20 mouse cellular contexts compared by ENCODE assay signal in genomic region chr2:70622244-70622643, GRCm38 (mm10). TPM values are rescaled to one million over a fixed set of nuclear protein-coding genes. Genes with fewer than 3 reads are reported as not detected.
"Had no signal": no experiment of that assay in that cellular context is flagged by ENCODE, and none has a peak within 500 bp of the region (broad histone marks: within the 10 kb centered on the region; RNA-seq: fewer than 3 reads in every experiment).

No protein-coding gene starts in this region.

- H3K4me3 ChIP-seq: limb, embryonic 10.5 days; limb, embryonic 13.5 days; liver, embryonic 12.5 days; liver, embryonic 15.5 days; lung, embryonic 15.5 days; midbrain, embryonic 12.5 days; midbrain, embryonic 15.5 days; neural tube, embryonic 13.5 days had no signal

- H3K36me3 ChIP-seq: limb, embryonic 10.5 days; limb, embryonic 13.5 days; liver, embryonic 12.5 days; liver, embryonic 15.5 days; lung, embryonic 15.5 days; midbrain, embryonic 12.5 days; midbrain, embryonic 15.5 days; neural tube, embryonic 13.5 days had no signal

- H3K27me3 ChIP-seq: liver, embryonic 12.5 days; liver, embryonic 15.5 days; lung, embryonic 15.5 days; midbrain, embryonic 12.5 days; midbrain, embryonic 15.5 days; neural tube, embryonic 13.5 days had no signal

- H3K4me1 ChIP-seq: limb, embryonic 10.5 days; liver, embryonic 12.5 days; liver, embryonic 15.5 days; lung, embryonic 15.5 days; midbrain, embryonic 12.5 days; midbrain, embryonic 15.5 days; neural tube, embryonic 13.5 days had no signal

- DNase-seq: kidney, adult 11 months; kidney, adult 9 months; kidney, postnatal 14 days; kidney, postnatal 4 days; liver; lung, adult 18-20 months; lung, postnatal 10 days; lung, postnatal 36 days; thymus, adult 18-20 months; thymus, postnatal 36 days had no signal

- ATAC-seq: liver, embryonic 12.5 days; midbrain, embryonic 15.5 days had no signal

- H3K27ac ChIP-seq: limb, embryonic 10.5 days; limb, embryonic 13.5 days; liver, embryonic 12.5 days; liver, embryonic 15.5 days; lung, embryonic 15.5 days; midbrain, embryonic 12.5 days; midbrain, embryonic 15.5 days; neural tube, embryonic 13.5 days; stomach, postnatal 0 days had no signal

RNA-seq across cellular contexts. Expression of gene Gm26558, which starts 39.7 kb away (rescaled TPM):
- total RNA-seq: neutrophil, adult 5-6 weeks had no signal
